In the genomic region with DNA sequence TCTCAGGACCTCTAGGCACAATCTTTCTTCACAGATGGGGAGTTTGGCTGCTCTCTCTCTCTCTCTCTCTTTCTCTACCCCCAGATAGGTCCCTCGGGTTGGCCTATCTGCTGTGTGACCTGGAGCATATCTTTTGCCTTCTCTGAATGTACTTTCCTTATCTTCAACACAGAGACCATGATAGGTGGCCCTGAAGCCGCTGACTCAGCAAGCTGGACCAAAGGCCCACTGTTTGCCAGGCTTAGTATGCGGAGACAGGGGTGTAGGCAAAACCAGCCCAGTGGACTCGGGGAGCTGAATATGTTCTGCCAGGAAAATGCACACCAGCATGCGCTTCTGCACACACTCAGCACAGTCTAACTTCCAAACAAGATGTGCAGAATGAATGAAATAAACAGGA, we compare ENCODE assay signal across 10 mouse cellular contexts.
DNase-seq lines count a peak whose midpoint lies in the region; ATAC-seq and TF ChIP-seq lines count a peak whose summit lies in the region.
"Had no signal": no experiment of that assay in that cellular context is flagged by ENCODE, and none has a peak within 500 bp of the region (broad histone marks: within the 10 kb centered on the region; RNA-seq: fewer than 3 reads in every experiment).

No protein-coding gene starts in this region.

- no peak overlapping the region for H3K9ac ChIP-seq in heart, embryonic 13.5 days
- H3K9ac ChIP-seq in heart, adult 2 months (ENCODE audit: low read depth, low read length): no peak overlapping the region
- no peak overlapping the region for H3K9ac ChIP-seq in embryonic facial prominence, embryonic 12.5 days
- H3K9ac ChIP-seq in intestine, embryonic 15.5 days: no peak overlapping the region
- peak overlapping the region; percentile 39; the same call in 1 of the 2 replicates for H3K9ac ChIP-seq in midbrain, embryonic 16.5 days (ENCODE audit: low read depth, low read length)
- H3K9ac ChIP-seq: liver, embryonic 13.5 days had no signal

- H3K4me1 ChIP-seq in heart, embryonic 13.5 days: peaks cover 20% of the 10 kb centered on the region
- no peaks in the 10 kb centered on the region for H3K4me1 ChIP-seq in heart, adult 2 months (ENCODE audit: control insufficient read depth, insufficient read depth, low read length)
- peaks cover 21% of the 10 kb centered on the region for H3K4me1 ChIP-seq in embryonic facial prominence, embryonic 12.5 days
- peaks cover 10% of the 10 kb centered on the region for H3K4me1 ChIP-seq in intestine, embryonic 15.5 days (replicated peaks)
- H3K4me1 ChIP-seq in midbrain, embryonic 16.5 days (ENCODE audit: control insufficient read depth, insufficient read depth, low read length): peaks cover 14% of the 10 kb centered on the region

- H3K79me2 ChIP-seq in heart, adult 2 months (replicated peaks; ENCODE audit: control insufficient read depth, insufficient read depth, low read length): no peaks in the 10 kb centered on the region

- no peaks in the 10 kb centered on the region for H3K36me3 ChIP-seq in heart, embryonic 13.5 days
- H3K36me3 ChIP-seq in heart, adult 2 months (ENCODE audit: control insufficient read depth, insufficient read depth, low read length): no peaks in the 10 kb centered on the region
- H3K36me3 ChIP-seq in embryonic facial prominence, embryonic 12.5 days: no peaks in the 10 kb centered on the region
- no peaks in the 10 kb centered on the region for H3K36me3 ChIP-seq in intestine, embryonic 15.5 days
- no peaks in the 10 kb centered on the region for H3K36me3 ChIP-seq in midbrain, embryonic 16.5 days (ENCODE audit: control insufficient read depth, insufficient read depth, low read length)
- H3K36me3 ChIP-seq: liver, embryonic 13.5 days had no signal

- no peak for TF ChIP-seq EP300 in heart, adult 2 months (IDR thresholded peaks at IDR 0.05; ENCODE audit: insufficient read depth, low read depth, low read length)

- peaks cover 81% of the 10 kb centered on the region for H3K27me3 ChIP-seq in heart, embryonic 13.5 days (replicated peaks)
- H3K27me3 ChIP-seq in heart, adult 2 months (ENCODE audit: control insufficient read depth, insufficient read depth, low read length): peaks cover 5% of the 10 kb centered on the region; the same call in 1 of the 2 replicates
- H3K27me3 ChIP-seq in embryonic facial prominence, embryonic 12.5 days: peaks cover 43% of the 10 kb centered on the region
- H3K27me3 ChIP-seq in intestine, embryonic 15.5 days (replicated peaks): 0 out of 2 replicates have a peak, but pooled peaks cover 4% of the 10 kb centered on the region
- peaks cover 10% of the 10 kb centered on the region for H3K27me3 ChIP-seq in midbrain, embryonic 16.5 days (ENCODE audit: control insufficient read depth, insufficient read depth, low read depth, low read length)

- WGBS in heart, embryonic 13.5 days: 28% methylated on average over 5 of the region's 5 CpGs
- 47% methylated on average over 5 of the region's 5 CpGs for WGBS in heart, adult 2 months
- WGBS in embryonic facial prominence, embryonic 12.5 days: 41% methylated on average over 5 of the region's 5 CpGs
- 39% methylated on average over 5 of the region's 5 CpGs for WGBS in intestine, embryonic 15.5 days
- 42% methylated on average over 5 of the region's 5 CpGs for WGBS in midbrain, embryonic 16.5 days

- peak overlapping the region; percentile 72 for H3K4me2 ChIP-seq in heart, embryonic 13.5 days
- peak overlapping the region; percentile 50 for H3K4me2 ChIP-seq in embryonic facial prominence, embryonic 12.5 days (replicated peaks)
- peak overlapping the region; percentile 53; the same call in 1 of the 2 replicates for H3K4me2 ChIP-seq in intestine, embryonic 15.5 days (replicated peaks)
- H3K4me2 ChIP-seq in midbrain, embryonic 16.5 days (ENCODE audit: low read length): peak overlapping the region; percentile 61

- no peak overlapping the region for H3K27ac ChIP-seq in heart, embryonic 13.5 days (replicated peaks)
- no peak overlapping the region for H3K27ac ChIP-seq in heart, adult 2 months
- H3K27ac ChIP-seq in embryonic facial prominence, embryonic 12.5 days: no peak overlapping the region
- H3K27ac ChIP-seq in intestine, embryonic 15.5 days: no peak overlapping the region
- H3K27ac ChIP-seq in midbrain, embryonic 16.5 days (ENCODE audit: low read length): no peak overlapping the region
- H3K27ac ChIP-seq: liver, embryonic 13.5 days had no signal

- no peak for TF ChIP-seq POLR2A in heart, adult 2 months (IDR thresholded peaks at IDR 0.05; ENCODE audit: insufficient read depth, low read depth, low read length)

- no peaks in the 10 kb centered on the region for H3K9me3 ChIP-seq in heart, embryonic 13.5 days
- H3K9me3 ChIP-seq in embryonic facial prominence, embryonic 12.5 days: no peaks in the 10 kb centered on the region
- no peaks in the 10 kb centered on the region for H3K9me3 ChIP-seq in intestine, embryonic 15.5 days
- no peaks in the 10 kb centered on the region for H3K9me3 ChIP-seq in midbrain, embryonic 16.5 days (replicated peaks; ENCODE audit: control insufficient read depth, low read length, poor library complexity, severe bottlenecking)
- H3K9me3 ChIP-seq: liver, embryonic 13.5 days had no signal

- intact Hi-C loops in heart, adult 2 months (cut with DNase I): no loop called here

- no peak for DNase-seq in heart, adult 2 months
- no peak for DNase-seq in frontal cortex, adult 2 months (ENCODE audit: extremely low spot score in 1 of 2, low spot score in 1 of 2)
- DNase-seq in frontal cortex, postnatal 10 days (ENCODE audit: low spot score in 2 of 2): no peak
- DNase-seq in kidney, adult 8-10 months: no peak
- DNase-seq: heart, postnatal 14 days; liver, embryonic 13.5 days had no signal

- no peak for TF ChIP-seq CTCF in heart, adult 2 months (IDR thresholded peaks at IDR 0.05)

- ATAC-seq in heart, embryonic 13.5 days (ENCODE audit: extremely low read depth, insufficient number of reproducible peaks, low FRiP score, low TSS enrichment): no peak
- ATAC-seq in embryonic facial prominence, embryonic 12.5 days (ENCODE audit: insufficient number of reproducible peaks, insufficient read depth, low FRiP score, low TSS enrichment): no peak
- peak; percentile 13; the same call in 1 of the 2 replicates for ATAC-seq in intestine, embryonic 15.5 days
- no peak for ATAC-seq in midbrain, embryonic 16.5 days

- no peak overlapping the region for H3K4me3 ChIP-seq in heart, embryonic 13.5 days
- H3K4me3 ChIP-seq in heart, adult 2 months: no peak overlapping the region
- no peak overlapping the region for H3K4me3 ChIP-seq in embryonic facial prominence, embryonic 12.5 days
- H3K4me3 ChIP-seq in intestine, embryonic 15.5 days (replicated peaks): no peak overlapping the region
- no peak overlapping the region for H3K4me3 ChIP-seq in midbrain, embryonic 16.5 days (ENCODE audit: low read depth, low read length)
